Mouse (Mus musculus): Measurements from ENCODE around the gene Fancg. TPM values are rescaled to one million over a fixed set of nuclear protein-coding genes. Genes with fewer than 3 reads are reported as not detected.
A peak's percentile ranks its signal among the peaks of the same experiment; 100 is the strongest.

Gene Fancg
- polyA plus RNA-seq (2016; fragmentation: Nextera tagmentation; extraction: Ambion mirVana) = 23.2 and 25.5 TPM in 2 replicates

DNA sequence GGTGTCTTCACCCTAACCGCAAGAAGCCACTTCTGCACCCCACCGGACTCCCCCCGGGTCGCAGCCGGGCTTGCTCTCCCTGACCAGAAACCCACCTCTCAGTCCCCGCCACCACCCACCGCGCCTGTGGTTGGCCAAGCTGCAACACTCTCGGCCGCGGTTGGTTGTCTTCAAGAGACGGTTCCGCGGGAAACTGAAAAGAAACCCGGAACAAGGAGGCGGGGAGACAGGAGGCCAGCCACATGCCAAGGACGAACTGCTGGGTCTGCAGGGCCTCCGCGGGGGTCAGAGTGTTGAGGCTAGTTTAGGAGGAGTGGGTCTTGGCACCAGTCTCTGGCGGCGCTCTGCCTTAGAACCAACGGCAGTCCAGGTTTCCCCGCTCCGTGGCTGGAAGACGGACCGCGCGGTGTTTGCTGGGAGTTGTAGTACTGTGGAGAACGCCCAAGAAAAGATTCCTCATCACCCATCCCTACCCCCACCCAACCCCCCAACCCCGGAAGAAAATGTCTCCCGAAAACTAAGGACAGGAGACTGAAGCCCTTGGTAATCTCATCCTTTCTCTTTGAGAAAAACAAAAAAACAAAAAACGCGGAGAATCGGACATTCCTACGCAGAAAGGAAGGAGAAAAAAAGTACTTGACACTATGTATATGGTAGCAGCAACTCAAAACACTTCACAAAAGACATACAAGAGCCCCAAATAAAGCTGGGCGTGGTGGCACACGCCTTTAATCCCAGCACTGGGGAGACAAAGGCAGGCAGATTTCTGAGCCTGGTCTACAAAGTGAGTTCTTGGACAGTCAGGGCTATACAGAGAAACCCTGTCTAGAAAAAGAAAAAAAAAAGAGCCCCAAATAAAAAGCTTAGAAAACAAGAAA, at the start of gene Fancg:
Fancg (minus strand) TSS at position 346 of the 878 bp plus-strand sequence.
- no peaks in the 10 kb centered on the region for H3K27me3 ChIP-seq (ENCODE audit: insufficient read depth, poor library complexity, severe bottlenecking)
- H3K9me3 ChIP-seq = no peaks in the 10 kb centered on the region
- peak within 1 kb of the TSS; percentile 75 for H3K4me3 ChIP-seq
- peaks cover 18% of the 10 kb centered on the region for H3K36me3 ChIP-seq
- peak within 1 kb of the TSS; percentile 93 for H3K27ac ChIP-seq
- peak; percentile 89 for DNase-seq (ENCODE audit: low spot score)
- 1% methylated on average over 37 of the region's 37 CpGs for WGBS
- peaks cover 29% of the 10 kb centered on the region for H3K4me1 ChIP-seq (replicated peaks)

DNA sequence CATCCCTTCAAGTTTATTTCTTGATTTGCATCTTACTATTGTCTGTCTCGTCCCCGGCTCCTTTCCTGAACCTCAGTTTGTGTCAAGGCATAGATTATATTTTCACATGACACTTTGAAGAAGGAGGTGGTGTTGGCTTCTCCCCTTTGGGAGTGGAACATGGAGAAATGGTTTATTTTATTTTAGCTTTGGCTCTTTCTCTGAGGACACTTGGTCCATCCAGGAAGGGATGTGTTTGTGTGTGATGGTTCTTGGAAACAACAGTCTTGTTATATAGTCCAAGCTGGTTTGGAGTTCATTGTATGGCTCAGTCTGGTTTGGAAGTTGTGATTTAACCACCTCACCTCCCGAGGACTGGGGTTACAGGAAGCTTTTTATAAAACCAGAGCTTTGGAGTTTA, 49.4 kb upstream of the Fancg start:
- WGBS = 41% methylated on average over 3 of the region's 3 CpGs

DNA sequence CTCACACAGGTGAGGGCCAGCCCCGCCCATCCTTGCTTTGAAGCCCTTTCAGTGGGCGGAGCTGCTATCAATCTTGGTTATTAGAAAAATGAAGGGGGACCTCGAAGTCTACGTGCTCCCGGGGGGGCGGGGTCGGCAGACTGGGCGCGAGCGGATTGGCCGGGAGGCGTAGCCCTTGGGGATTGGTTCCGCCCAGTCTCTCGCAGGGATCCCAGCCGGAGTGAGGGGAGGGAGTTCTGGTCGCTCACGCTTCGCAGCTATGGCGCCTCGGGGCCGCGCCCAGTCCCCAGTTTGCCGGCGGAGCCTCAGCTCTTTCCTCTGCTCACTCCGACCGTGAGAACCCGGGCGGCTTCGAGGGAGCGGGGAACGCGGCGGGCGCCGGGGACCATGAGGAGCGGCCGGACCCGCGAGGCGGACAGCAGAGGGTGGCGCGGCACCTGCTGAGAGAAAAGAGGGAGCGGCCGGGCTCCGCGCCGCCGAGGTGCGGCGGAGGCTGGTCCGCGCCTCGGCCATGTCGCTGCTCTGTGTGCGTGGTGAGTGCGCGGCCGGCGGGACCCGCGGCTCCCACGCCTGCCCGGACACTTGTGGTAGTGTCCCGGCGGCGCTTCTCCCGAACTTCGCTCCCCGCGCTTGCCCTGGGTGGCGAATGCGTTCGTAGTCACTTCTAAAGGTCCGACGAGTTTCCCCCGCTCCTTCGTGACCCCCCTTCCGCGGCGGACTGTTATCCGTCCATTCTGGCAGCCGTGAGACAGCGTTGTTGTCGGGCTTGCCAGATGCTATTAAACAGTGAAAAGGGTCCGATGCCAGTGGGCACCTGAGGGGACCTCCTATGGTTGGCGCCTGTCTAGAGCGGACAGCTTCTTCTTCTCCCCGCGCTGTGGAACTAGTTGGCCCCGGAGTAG, 48.7 kb upstream of the Fancg start, which contains the start of gene Unc13b:
Unc13b (plus strand) TSS at position 201 of the 902 bp plus-strand sequence.
- Histone ChIP-seq H3K27me3 (ENCODE audit: insufficient read depth, poor library complexity, severe bottlenecking) (peaks cover 21% of the 10 kb centered on the region; the same call in 1 of the 2 replicates), H3K9me3 (no peaks in the 10 kb centered on the region), H3K36me3 (no peaks in the 10 kb centered on the region), H3K4me1 (replicated peaks) (peaks cover 5% of the 10 kb centered on the region; the same call in 1 of the 2 replicates), H3K4me3 (peak within 1 kb of the TSS; percentile 76), H3K27ac (peak within 1 kb of the TSS; percentile 93)
- peak; percentile 93 for DNase-seq (ENCODE audit: low spot score)
- WGBS = under 1% methylated on average over 90 of the region's 90 CpGs

More for the DNA sequence above, 49.4 kb upstream of the Fancg start:
- peak overlapping the region; percentile 93; the same call in 1 of the 2 replicates for H3K27ac ChIP-seq
- H3K27me3 ChIP-seq (ENCODE audit: insufficient read depth, poor library complexity, severe bottlenecking) = peaks cover 21% of the 10 kb centered on the region; the same call in 1 of the 2 replicates
- no peaks in the 10 kb centered on the region for H3K36me3 ChIP-seq
- no peaks in the 10 kb centered on the region for H3K9me3 ChIP-seq
- H3K4me1 ChIP-seq (replicated peaks) = peaks cover 5% of the 10 kb centered on the region; the same call in 1 of the 2 replicates
- H3K4me3 ChIP-seq = peak overlapping the region; percentile 76
- DNase-seq (ENCODE audit: low spot score) = no peak

DNA sequence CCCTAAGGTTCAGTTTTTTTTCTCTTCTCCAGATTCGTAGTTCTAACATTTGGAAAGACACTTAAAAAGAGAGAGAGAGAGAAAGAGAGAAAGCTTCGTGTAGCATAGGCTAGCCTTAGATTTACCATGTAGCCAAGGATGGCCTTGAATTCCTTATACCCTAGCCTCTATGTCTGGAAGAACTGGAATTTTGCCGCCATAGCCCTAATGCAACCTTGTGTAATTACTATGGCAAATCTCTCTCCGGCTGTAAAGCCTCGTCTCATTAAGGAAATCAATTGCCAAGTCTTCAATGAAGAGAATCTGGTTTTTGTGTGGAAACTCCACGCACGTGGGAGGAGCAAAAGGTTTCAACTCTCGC, 48.1 kb upstream of the Fancg start:
- peak overlapping the region; percentile 93 for H3K27ac ChIP-seq
- H3K9me3 ChIP-seq = no peaks in the 10 kb centered on the region
- DNase-seq (ENCODE audit: low spot score) = no peak
- H3K4me3 ChIP-seq = peak overlapping the region; percentile 76
- peaks cover 21% of the 10 kb centered on the region; the same call in 1 of the 2 replicates for H3K27me3 ChIP-seq (ENCODE audit: insufficient read depth, poor library complexity, severe bottlenecking)
- H3K36me3 ChIP-seq = no peaks in the 10 kb centered on the region
- peaks cover 5% of the 10 kb centered on the region; the same call in 1 of the 2 replicates for H3K4me1 ChIP-seq (replicated peaks)
- WGBS = 22% methylated on average over 8 of the region's 8 CpGs

DNA sequence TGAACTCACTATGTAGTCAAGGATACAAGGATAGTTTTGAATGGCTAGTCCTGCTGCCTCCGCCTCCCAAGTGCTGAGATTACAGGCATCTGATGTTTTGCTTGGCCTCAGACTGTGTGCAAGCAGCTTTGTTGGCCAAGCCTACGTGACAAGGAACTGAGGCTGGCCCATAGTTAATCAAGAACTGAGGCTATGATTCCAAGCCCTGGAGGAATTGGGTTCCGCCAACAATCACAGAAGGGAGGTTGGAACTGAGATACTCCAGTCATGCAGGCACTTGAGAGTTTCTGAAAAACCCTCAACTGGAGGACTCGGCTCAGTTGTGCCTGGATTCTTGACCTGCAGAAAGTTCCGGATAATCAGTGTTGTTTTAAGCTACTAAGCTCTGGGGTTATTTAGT, 47.3 kb upstream of the Fancg start:
- Histone ChIP-seq H3K36me3 (no peaks in the 10 kb centered on the region), H3K4me3 (no peak overlapping the region), H3K4me1 (replicated peaks) (peaks cover 5% of the 10 kb centered on the region; the same call in 1 of the 2 replicates), H3K27ac (no peak overlapping the region), H3K27me3 (ENCODE audit: insufficient read depth, poor library complexity, severe bottlenecking) (peaks cover 21% of the 10 kb centered on the region; the same call in 1 of the 2 replicates), H3K9me3 (no peaks in the 10 kb centered on the region)
- DNase-seq (ENCODE audit: low spot score) = no peak
- 93% methylated on average over 5 of the region's 5 CpGs for WGBS

DNA sequence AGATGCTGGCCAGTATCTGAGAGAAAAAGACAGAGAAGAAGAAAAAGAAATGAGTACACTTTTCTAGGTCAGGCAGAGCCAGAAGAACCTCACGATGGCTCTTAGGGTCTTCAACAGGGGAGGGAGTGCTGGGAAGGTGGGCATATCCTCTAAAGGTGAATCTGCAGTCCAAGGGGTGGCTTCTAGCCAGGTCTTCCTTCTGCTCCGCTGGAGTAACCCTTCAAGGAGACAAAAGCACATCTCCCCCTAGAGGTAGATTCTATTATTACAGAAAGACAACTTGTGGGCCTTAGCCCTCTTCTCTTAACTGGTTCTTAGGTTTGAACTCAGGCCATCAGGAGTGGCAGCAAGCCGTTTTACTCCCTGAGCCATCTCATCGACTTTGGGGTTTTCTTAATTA, 42.3 kb upstream of the Fancg start:
- Histone ChIP-seq H3K4me3 (no peak overlapping the region), H3K27ac (no peak overlapping the region), H3K4me1 (replicated peaks) (peaks cover 4% of the 10 kb centered on the region), H3K36me3 (no peaks in the 10 kb centered on the region), H3K27me3 (ENCODE audit: insufficient read depth, poor library complexity, severe bottlenecking) (no peaks in the 10 kb centered on the region; the same call in 1 of the 2 replicates), H3K9me3 (no peaks in the 10 kb centered on the region)
- 11% methylated on average over 4 of the region's 4 CpGs for WGBS
- no peak for DNase-seq (ENCODE audit: low spot score)

DNA sequence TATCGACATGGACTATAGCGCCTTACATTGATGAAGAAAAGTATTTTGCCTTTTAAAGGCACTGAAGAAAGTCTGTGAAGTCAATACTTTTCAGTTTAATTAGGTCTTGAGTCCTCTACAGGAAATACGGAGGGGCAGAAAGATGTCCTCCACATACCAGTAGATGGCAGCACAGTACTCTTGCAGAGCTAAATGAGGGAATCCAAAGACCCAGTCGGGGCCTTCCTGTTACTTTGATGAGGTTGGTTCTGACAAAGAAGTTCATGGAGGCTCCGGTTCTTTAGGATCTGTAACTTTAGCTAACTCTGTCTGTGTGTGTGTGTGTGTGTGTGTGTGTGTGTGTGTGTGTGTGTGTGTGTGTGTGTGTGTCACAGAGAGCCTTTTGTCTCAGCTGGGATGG, 36.9 kb upstream of the Fancg start:
- DNase-seq (ENCODE audit: low spot score) = peak; percentile 62
- Histone ChIP-seq H3K27me3 (ENCODE audit: insufficient read depth, poor library complexity, severe bottlenecking) (no peaks in the 10 kb centered on the region), H3K36me3 (no peaks in the 10 kb centered on the region), H3K4me3 (peak overlapping the region; percentile 23; the same call in 1 of the 2 replicates), H3K9me3 (no peaks in the 10 kb centered on the region), H3K4me1 (replicated peaks) (peaks cover 51% of the 10 kb centered on the region), H3K27ac (peak overlapping the region; percentile 72)
- 9% methylated on average over 5 of the region's 5 CpGs for WGBS

DNA sequence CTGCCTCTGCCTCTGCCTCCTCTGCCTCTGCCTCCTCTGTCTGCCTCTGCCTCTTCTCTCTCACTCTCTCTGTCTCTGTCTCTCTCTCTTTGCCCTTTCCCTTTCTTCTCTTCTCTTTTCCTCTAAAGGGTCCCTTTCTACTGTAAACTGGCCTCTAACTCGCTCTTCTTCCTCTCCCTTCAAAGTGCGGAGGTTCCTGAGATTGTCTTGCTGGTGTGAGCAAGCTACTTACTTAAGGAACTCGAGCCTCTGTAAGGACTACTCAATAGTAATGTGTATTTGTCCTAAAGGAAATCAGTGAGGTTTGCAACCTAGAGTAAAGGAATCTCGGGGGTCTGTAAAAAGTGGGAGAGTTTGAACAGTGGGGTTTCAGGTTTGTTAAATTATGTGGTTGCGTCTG, 36.3 kb upstream of the Fancg start:
- Histone ChIP-seq H3K4me3 (peak overlapping the region; percentile 64; the same call in 1 of the 2 replicates), H3K27ac (no peak overlapping the region), H3K4me1 (replicated peaks) (peaks cover 51% of the 10 kb centered on the region), H3K9me3 (no peaks in the 10 kb centered on the region), H3K27me3 (ENCODE audit: insufficient read depth, poor library complexity, severe bottlenecking) (no peaks in the 10 kb centered on the region), H3K36me3 (no peaks in the 10 kb centered on the region)
- WGBS = 63% methylated on average over 5 of the region's 5 CpGs
- no peak for DNase-seq (ENCODE audit: low spot score)

DNA sequence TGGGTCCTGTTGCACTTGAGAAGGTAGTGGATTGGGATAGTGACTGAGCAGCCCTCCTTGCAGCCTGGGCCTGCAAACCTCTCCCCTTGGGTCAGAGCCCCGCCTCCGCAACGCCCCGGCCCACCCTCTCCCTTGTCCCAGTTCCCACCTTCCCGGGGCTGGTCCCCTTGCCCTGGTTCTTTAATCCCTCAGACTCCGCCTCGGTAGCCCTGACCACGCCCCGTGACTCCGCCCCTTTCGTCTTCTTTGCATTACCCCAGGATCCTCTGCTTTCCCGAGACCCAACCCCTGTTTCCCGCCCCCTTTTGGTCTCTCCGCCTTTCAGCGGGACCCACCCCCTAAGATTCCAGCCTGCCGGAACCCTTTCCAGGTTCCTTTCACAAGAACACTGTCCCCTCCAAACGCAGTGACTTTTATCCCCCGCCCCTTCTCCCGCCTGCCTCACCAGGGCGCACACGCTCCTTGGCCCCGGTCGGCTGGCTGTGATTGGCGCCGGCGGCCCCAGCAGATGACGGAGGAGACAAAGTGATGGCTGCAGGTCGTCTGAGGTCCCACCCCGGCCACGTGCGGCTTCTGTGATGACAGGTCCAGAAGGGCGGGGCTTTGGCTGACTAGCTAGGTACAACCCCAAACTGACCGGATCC, 35.5 kb upstream of the Fancg start, which contains the start of gene Fam214b:
Fam214b (minus strand) TSS at position 562 of the 644 bp plus-strand sequence.
- WGBS = under 1% methylated on average over 33 of the region's 33 CpGs
- peak within 1 kb of the TSS; percentile 94 for H3K27ac ChIP-seq
- no peaks in the 10 kb centered on the region for H3K36me3 ChIP-seq
- H3K9me3 ChIP-seq = no peaks in the 10 kb centered on the region
- H3K4me1 ChIP-seq (replicated peaks) = peaks cover 56% of the 10 kb centered on the region
- peak within 1 kb of the TSS; percentile 64 for H3K4me3 ChIP-seq
- no peaks in the 10 kb centered on the region for H3K27me3 ChIP-seq (ENCODE audit: insufficient read depth, poor library complexity, severe bottlenecking)
- DNase-seq (ENCODE audit: low spot score) = peak; percentile 99

DNA sequence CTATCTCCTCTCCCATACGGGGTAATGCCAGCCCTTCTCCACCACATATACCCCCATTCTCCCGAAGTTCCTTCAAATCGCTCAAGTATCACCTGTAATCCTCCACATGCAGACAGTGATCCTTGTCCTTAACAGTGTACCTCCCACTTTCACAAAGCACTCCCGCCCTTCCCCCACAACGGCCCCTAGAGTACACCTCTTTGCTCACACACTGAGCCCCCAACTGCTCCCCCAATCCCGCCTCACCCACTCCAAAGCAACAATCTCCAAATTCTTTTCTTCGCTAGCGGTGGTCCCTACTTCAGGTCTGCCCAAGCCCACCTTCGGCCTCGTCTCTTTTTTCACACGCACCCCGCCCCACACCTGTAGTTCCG, 35.0 kb upstream of the Fancg start:
- H3K27ac ChIP-seq = peak overlapping the region; percentile 94
- no peaks in the 10 kb centered on the region for H3K36me3 ChIP-seq
- no peak for DNase-seq (ENCODE audit: low spot score)
- no peaks in the 10 kb centered on the region for H3K27me3 ChIP-seq (ENCODE audit: insufficient read depth, poor library complexity, severe bottlenecking)
- 6% methylated on average over 13 of the region's 13 CpGs for WGBS
- H3K4me3 ChIP-seq = peak overlapping the region; percentile 64
- peaks cover 61% of the 10 kb centered on the region for H3K4me1 ChIP-seq (replicated peaks)
- no peaks in the 10 kb centered on the region for H3K9me3 ChIP-seq

DNA sequence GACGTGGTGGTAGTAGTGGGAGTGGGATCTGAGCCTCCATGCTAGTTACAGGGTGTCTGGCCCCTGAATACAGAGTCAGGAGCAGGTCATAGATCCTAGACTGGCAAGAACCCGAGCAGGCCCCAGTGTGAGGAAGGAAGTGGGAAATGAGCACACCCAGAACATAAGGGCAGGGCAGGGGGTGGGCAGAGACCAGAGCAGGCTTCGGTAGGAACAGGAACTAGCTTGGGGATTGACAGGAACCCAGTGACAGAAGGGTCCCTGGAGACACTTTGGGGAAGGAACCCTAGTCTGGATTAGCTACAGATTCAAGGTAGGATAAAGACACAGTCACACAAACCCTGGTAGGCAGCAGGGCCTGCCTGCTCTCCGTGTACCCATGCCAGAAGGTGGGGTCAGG, 34.4 kb upstream of the Fancg start:
- Histone ChIP-seq H3K4me1 (replicated peaks) (peaks cover 66% of the 10 kb centered on the region), H3K9me3 (no peaks in the 10 kb centered on the region), H3K4me3 (peak overlapping the region; percentile 64), H3K36me3 (no peaks in the 10 kb centered on the region), H3K27me3 (ENCODE audit: insufficient read depth, poor library complexity, severe bottlenecking) (no peaks in the 10 kb centered on the region), H3K27ac (peak overlapping the region; percentile 94)
- DNase-seq (ENCODE audit: low spot score) = peak; percentile 22
- whole genome bisulfite sequencing = 15% methylated on average over 4 of the region's 4 CpGs
